Mouse (Mus musculus) testis, adult 2 months (tissue): Measurements from ENCODE around the gene Baz1a. TPM values are rescaled to one million over a fixed set of nuclear protein-coding genes. Genes with fewer than 3 reads are reported as not detected.

Source experiments
- H3K27ac ChIP-seq: fragments of 200-500 bp; 2 replicates; pipeline ENCODE4 v1.5.1; 2012; ENCODE audit warnings: low read depth, low read length; ENCODE audit not compliant: control insufficient read depth, insufficient read depth
- H3K27me3 ChIP-seq: fragments of 200-500 bp; 2 replicates; pipeline ENCODE4 v1.6.1; 2012; ENCODE audit warnings: mild to moderate bottlenecking, low read length, moderate library complexity; ENCODE audit not compliant: control insufficient read depth, insufficient read depth
- H3K36me3 ChIP-seq: fragments of 200-500 bp; 2 replicates; pipeline ENCODE4 v1.6.1; 2012; ENCODE audit warnings: mild to moderate bottlenecking, low read length; ENCODE audit not compliant: control insufficient read depth, insufficient read depth
- H3K4me1 ChIP-seq: fragments of 200-500 bp; 2 replicates; pipeline ENCODE4 v1.6.1; 2012; ENCODE audit warnings: low read length; ENCODE audit not compliant: control insufficient read depth, insufficient read depth
- H3K4me3 ChIP-seq: fragments of 200-500 bp; 2 replicates; pipeline ENCODE4 v1.5.1; 2012; ENCODE audit warnings: low read depth, mild to moderate bottlenecking, low read length, moderate library complexity, mixed read lengths; ENCODE audit not compliant: control insufficient read depth
- CTCF ChIP-seq: fragments of 200-500 bp; IDR thresholded peaks from 2 replicates; pipeline ENCODE4 v1.5.1; 2012; ENCODE audit warnings: low read depth, mild to moderate bottlenecking, inconsistent platforms, low read length, moderate library complexity; ENCODE audit not compliant: control insufficient read depth, insufficient read depth, insufficient replicate concordance
- POLR2A ChIP-seq: fragments of 200-500 bp; IDR thresholded peaks from 2 replicates; pipeline ENCODE4 v1.6.1; 2012; ENCODE audit warnings: low read depth, mild to moderate bottlenecking, inconsistent platforms, low read length, moderate library complexity; ENCODE audit not compliant: control insufficient read depth
- polyA plus RNA-seq: library from polyadenylated mRNA; depleted of rRNA; stranded (reverse); fragments of >200 nt; gene quantifications from 2 replicates; pipeline ENCODE4 v1.2.3, GENCODE M21; 2012

Baz1a gene
- polyA plus RNA-seq, 1 experiment = 50.0 TPM

DNA sequence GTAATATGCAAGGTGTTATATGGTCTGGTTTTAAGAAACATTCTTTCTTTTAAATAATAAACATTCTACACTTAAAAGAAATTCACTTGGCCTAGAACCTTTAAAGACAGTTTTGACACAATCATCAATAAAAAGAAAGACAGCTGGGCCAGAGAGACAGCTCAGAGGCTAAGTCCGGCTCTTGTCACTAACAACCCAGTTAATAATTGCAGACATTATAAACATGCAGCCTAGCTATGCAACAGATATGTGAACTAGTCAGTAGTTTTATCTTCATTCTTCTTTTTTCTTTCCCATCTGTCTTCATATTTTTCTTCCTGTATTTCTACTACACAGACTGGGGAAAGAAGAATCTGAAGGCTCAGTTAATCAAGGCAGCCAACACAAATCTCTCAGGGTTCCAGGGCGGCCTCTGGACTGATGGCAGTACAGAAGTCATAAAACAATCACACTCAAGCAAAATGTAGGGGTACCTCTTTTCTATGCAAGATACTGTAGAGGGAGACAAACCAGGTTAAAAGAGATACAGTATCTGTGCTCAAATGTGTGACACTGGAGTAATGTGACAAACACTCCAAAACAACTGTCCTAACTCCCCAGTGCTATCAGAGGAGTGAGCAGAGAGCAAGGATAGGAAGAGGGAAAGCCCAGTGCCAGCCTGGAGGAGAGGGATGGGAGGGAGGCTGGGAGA, 40.5 kb upstream of the Baz1a start:
- TF ChIP-seq POLR2A (no peak), CTCF (no peak)
- no peaks in the 10 kb centered on the region; the same call in 1 of the 2 replicates for H3K36me3 ChIP-seq
- H3K27ac ChIP-seq = no peak overlapping the region
- no peaks in the 10 kb centered on the region for H3K27me3 ChIP-seq
- no peak overlapping the region for H3K4me3 ChIP-seq
- no peaks in the 10 kb centered on the region for H3K4me1 ChIP-seq

- Histone ChIP-seq H3K27me3 (no peaks in the 10 kb centered on the region), H3K27ac (no peak overlapping the region), H3K4me1 (no peaks in the 10 kb centered on the region), H3K36me3 (no peaks in the 10 kb centered on the region; the same call in 1 of the 2 replicates), H3K4me3 (no peak overlapping the region)
- TF ChIP-seq CTCF (no peak), POLR2A (no peak)
Measured at GRCm38 (mm10) chr12:55053267-55053666, 39.1 kb upstream of the Baz1a start.

DNA sequence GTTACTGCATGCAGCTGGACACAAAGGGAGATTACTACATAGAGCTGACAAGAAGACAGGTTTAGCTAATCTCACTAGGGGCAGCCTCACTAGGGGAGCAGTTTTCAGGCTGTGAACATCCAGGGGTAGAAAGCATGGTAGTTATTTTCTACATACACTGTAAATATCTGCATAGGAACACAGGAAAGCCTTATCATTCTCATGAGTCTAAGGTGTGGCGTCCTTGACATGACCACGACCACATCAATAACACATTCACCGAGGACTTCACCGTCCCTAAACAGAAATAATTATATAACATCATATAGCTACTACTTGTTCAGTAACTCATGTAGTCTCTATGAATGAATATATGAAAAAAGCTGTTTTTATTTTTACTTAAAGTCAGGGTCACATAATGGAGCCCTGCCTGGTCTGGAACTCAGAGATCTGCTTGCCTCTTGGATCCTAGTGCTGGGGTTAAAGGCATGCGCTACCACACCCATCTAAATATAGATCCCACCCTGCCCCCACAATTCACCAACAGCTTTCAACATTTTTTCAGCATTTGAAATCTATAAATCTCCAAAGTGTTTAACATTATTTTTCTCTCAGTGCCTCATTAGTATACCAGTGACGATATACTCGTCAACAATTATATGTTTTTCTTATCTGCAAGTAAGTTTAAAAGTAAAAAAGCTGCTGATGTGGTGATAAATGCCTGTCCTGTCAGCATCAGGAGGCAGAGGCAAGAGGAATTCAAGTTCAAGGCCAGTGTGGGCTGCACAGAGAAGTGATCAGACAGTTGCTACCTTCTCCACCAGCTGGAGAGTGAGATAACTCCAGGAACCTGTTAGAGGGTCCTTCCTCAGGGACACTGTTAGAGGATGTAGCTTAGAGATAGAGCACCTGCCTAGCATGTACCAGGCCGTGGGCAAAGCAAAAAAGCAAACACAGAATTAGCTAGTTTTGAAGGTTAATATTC, 37.3 kb upstream of the Baz1a start:
- Histone ChIP-seq H3K4me3 (no peak overlapping the region), H3K27ac (no peak overlapping the region), H3K36me3 (no peaks in the 10 kb centered on the region; the same call in 1 of the 2 replicates), H3K27me3 (no peaks in the 10 kb centered on the region), H3K4me1 (no peaks in the 10 kb centered on the region)
- TF ChIP-seq CTCF (no peak), POLR2A (no peak)

GRCm38 (mm10) chr12:55049731-55050353, 35.7 kb upstream of the Baz1a start:
- Histone ChIP-seq H3K27me3 (no peaks in the 10 kb centered on the region), H3K27ac (no peak overlapping the region), H3K4me3 (no peak overlapping the region), H3K4me1 (no peaks in the 10 kb centered on the region), H3K36me3 (no peaks in the 10 kb centered on the region; the same call in 1 of the 2 replicates)
- no peak for TF ChIP-seq POLR2A
- TF ChIP-seq CTCF = no peak

GRCm38 (mm10) chr12:55041011-55041410, 26.9 kb upstream of the Baz1a start:
- Histone ChIP-seq H3K36me3 (no peaks in the 10 kb centered on the region), H3K27ac (no peak overlapping the region), H3K4me3 (no peak overlapping the region), H3K27me3 (no peaks in the 10 kb centered on the region), H3K4me1 (no peaks in the 10 kb centered on the region)
- TF ChIP-seq POLR2A = no peak
- no peak for TF ChIP-seq CTCF

- no peak for TF ChIP-seq POLR2A
- TF ChIP-seq CTCF = no peak
- Histone ChIP-seq H3K27me3 (no peaks in the 10 kb centered on the region), H3K27ac (no peak overlapping the region), H3K4me3 (no peak overlapping the region), H3K4me1 (no peaks in the 10 kb centered on the region), H3K36me3 (no peaks in the 10 kb centered on the region)
Measured at GRCm38 (mm10) chr12:55027088-55027487, 12.9 kb upstream of the Baz1a start.

- Histone ChIP-seq H3K27me3 (no peaks in the 10 kb centered on the region), H3K36me3 (no peaks in the 10 kb centered on the region), H3K4me1 (peaks cover 2% of the 10 kb centered on the region; the same call in 1 of the 2 replicates), H3K27ac (no peak overlapping the region), H3K4me3 (no peak overlapping the region)
- TF ChIP-seq POLR2A (no peak), CTCF (no peak)
Measured at GRCm38 (mm10) chr12:55023284-55023683, 9.1 kb upstream of the Baz1a start.
